Mouse (Mus musculus): ENCODE measurements around the gene Olfr284. TPM values are rescaled to one million over a fixed set of nuclear protein-coding genes. Genes with fewer than 3 reads are reported as not detected.

Gene Olfr284
- polyA plus RNA-seq, 1 experiment from 2014 or later = not detected

DNA sequence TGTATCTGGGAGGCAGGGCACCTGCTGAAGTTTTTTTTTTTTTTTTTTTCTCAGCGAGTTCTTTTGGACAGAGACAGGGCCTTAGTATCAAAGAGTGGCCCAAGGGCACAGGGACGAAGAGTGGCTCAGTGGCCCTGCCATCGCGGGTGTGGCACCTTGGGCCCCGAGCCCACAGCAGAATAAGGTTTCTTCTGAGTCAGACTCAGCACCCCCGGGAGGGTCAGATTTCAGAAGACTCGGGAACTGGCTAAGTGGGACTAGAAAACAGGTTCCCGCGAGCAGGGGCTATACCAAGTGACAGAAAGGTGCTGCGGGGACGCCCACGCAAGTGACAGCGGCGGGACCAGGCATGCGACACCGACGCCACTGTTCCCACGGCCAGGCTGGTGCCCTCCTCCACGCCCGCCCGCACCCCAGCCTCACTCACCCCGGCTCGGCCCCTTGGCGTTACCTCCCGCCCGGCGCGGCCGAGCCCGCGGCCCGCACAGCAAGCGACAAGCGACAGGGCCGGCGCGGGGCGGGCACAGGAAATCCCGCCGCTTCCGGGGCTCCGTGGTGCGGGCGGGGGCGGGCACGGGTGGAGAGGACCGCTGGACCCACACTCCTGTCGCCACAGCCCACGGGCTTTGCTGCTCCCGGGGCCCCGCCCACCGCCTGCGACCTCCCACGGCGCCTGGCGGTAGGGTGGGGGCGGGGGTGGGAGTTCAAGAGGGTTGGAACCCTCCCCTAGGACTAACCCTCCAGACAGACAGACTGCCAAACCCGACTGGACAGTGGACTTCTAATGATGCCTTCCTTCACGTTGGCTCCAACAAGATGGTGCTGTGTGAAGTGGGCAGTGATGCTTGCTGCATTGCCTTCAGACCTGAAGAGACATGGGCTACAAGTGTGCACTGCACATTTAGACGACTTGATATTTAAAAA is 44.9 kb downstream of the Olfr284 start, which contains the start of gene Zfp641:
Gene Zfp641, minus strand, starts transcription at position 534 of the 924 bp plus-strand sequence.
- 2% methylated on average over 51 of the region's 60 CpGs for WGBS
- Histone ChIP-seq H3K4me2 (peak within 1 kb of the TSS; percentile 93), H3K27ac (ENCODE audit: low read depth) (no peak within 1 kb of the TSS), H3K4me1 (ENCODE audit: insufficient read depth) (peaks cover 3% of the 10 kb centered on the region; the same call in 1 of the 2 replicates), H3K9me3 (ENCODE audit: low read depth, low read length) (no peaks in the 10 kb centered on the region; the same call in 1 of the 2 replicates), H3K36me3 (ENCODE audit: insufficient read depth) (no peaks in the 10 kb centered on the region), H3K9ac (peak within 1 kb of the TSS; percentile 68), H3K27me3 (ENCODE audit: insufficient read depth, low read length) (no peaks in the 10 kb centered on the region), H3K4me3 (ENCODE audit: low read depth, low read length) (peak within 1 kb of the TSS; percentile 60)
- DNase-seq = peak; percentile 48
- no peak for TF ChIP-seq CTCF (IDR thresholded peaks at IDR 0.05; ENCODE audit: low read depth)
- ATAC-seq (ENCODE audit: insufficient read depth) = peak; percentile 68

DNA sequence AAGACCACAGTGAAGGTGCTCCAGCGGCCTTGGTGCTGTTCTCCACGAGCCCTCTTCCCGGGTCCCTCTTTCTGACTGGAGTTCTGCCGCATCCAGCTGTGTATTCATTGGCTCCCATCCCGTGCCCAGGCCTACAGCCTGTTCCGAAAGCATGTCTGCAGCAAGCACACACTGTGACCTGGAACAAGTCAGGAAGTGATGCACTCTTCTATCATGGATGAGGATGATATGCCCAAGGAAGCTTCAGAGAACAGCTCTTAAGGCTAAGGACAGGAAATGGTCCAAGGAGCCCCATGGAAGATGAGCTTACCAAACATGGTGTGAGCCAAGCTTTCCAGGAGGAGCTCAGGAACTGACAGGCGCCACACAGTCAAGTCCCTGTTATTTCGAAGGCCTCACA is 47.1 kb downstream of the Olfr284 start:
- Histone ChIP-seq H3K9me3 (ENCODE audit: low read depth, low read length) (no peaks in the 10 kb centered on the region), H3K27ac (ENCODE audit: low read depth) (no peak overlapping the region), H3K36me3 (ENCODE audit: insufficient read depth) (no peaks in the 10 kb centered on the region), H3K4me2 (no peak overlapping the region), H3K27me3 (ENCODE audit: insufficient read depth, low read length) (no peaks in the 10 kb centered on the region), H3K4me3 (ENCODE audit: low read depth, low read length) (no peak overlapping the region), H3K9ac (no peak overlapping the region), H3K4me1 (ENCODE audit: insufficient read depth) (peaks cover 3% of the 10 kb centered on the region; the same call in 1 of the 2 replicates)
- ATAC-seq (ENCODE audit: insufficient read depth) (no peak), DNase-seq (no peak)
- WGBS = 87% methylated on average over 8 of the region's 8 CpGs
- TF ChIP-seq CTCF (IDR thresholded peaks at IDR 0.05; ENCODE audit: low read depth) = no peak

Other genes with a start within 250 kb of the Olfr284 start
- 25.3 and 26.2 TPM in 2 replicates for gene Pfkm, start 248.4 kb downstream of the Olfr284 start, polyA plus RNA-seq (2014; fragmentation: Nextera tagmentation; extraction: Ambion mirVana)
- gene Senp1, start 247.2 kb downstream of the Olfr284 start, polyA plus RNA-seq (2014; fragmentation: Nextera tagmentation; extraction: Ambion mirVana) = 37.8 and 38.0 TPM in 2 replicates
- 47.4 and 48.7 TPM in 2 replicates for gene Asb8, start 175.4 kb downstream of the Olfr284 start, polyA plus RNA-seq (2014; fragmentation: Nextera tagmentation; extraction: Ambion mirVana)
- gene Ccdc184, start 173.8 kb downstream of the Olfr284 start, polyA plus RNA-seq (2014; fragmentation: Nextera tagmentation; extraction: Ambion mirVana) = 0.14 TPM in 1 of 2 replicates, not detected in the other
- not detected in 2 replicates for gene Olfr288, start 145.4 kb downstream of the Olfr284 start, polyA plus RNA-seq (2014; fragmentation: Nextera tagmentation; extraction: Ambion mirVana)
- not detected in 2 replicates for gene Gm44579, start 120.0 kb downstream of the Olfr284 start, polyA plus RNA-seq (2014; fragmentation: Nextera tagmentation; extraction: Ambion mirVana)
- gene Olfr287, start 119.9 kb downstream of the Olfr284 start, polyA plus RNA-seq (2014; fragmentation: Nextera tagmentation; extraction: Ambion mirVana) = not detected in 2 replicates
- gene Olfr286, start 106.5 kb downstream of the Olfr284 start, polyA plus RNA-seq (2014; fragmentation: Nextera tagmentation; extraction: Ambion mirVana) = not detected in 2 replicates
- not detected in 2 replicates for gene H1fnt, start 83.7 kb downstream of the Olfr284 start, polyA plus RNA-seq (2014; fragmentation: Nextera tagmentation; extraction: Ambion mirVana)
- gene Zfp641, start 44.8 kb downstream of the Olfr284 start, polyA plus RNA-seq (2014; fragmentation: Nextera tagmentation; extraction: Ambion mirVana) = 0.54 and 0.63 TPM in 2 replicates
- gene Olfr285, start 23.6 kb downstream of the Olfr284 start, polyA plus RNA-seq (2014; fragmentation: Nextera tagmentation; extraction: Ambion mirVana) = not detected in 2 replicates
- not detected in 2 replicates for gene Olfr283, start 40.0 kb upstream of the Olfr284 start, polyA plus RNA-seq (2014; fragmentation: Nextera tagmentation; extraction: Ambion mirVana)
- gene Olfr282, start 90.2 kb upstream of the Olfr284 start, polyA plus RNA-seq (2014; fragmentation: Nextera tagmentation; extraction: Ambion mirVana) = not detected in 2 replicates
- gene Olfr281, start 111.6 kb upstream of the Olfr284 start, polyA plus RNA-seq (2014; fragmentation: Nextera tagmentation; extraction: Ambion mirVana) = not detected in 2 replicates
- gene OR5BS1P, start 128.9 kb upstream of the Olfr284 start, polyA plus RNA-seq (2014; fragmentation: Nextera tagmentation; extraction: Ambion mirVana) = not detected in 2 replicates
- 0.50 and 0.68 TPM in 2 replicates for gene Lalba, start 141.7 kb upstream of the Olfr284 start, polyA plus RNA-seq (2014; fragmentation: Nextera tagmentation; extraction: Ambion mirVana)
- gene Olfr279, start 151.4 kb upstream of the Olfr284 start, polyA plus RNA-seq (2014; fragmentation: Nextera tagmentation; extraction: Ambion mirVana) = not detected in 2 replicates
- gene Kansl2, start 193.3 kb upstream of the Olfr284 start, polyA plus RNA-seq (2014; fragmentation: Nextera tagmentation; extraction: Ambion mirVana) = 113 and 121 TPM in 2 replicates
- gene Ccnt1, start 229.9 kb upstream of the Olfr284 start, polyA plus RNA-seq (2014; fragmentation: Nextera tagmentation; extraction: Ambion mirVana) = 57.7 and 58.5 TPM in 2 replicates
- 0.50 TPM in 1 of 2 replicates, not detected in the other for gene 4930415O20Rik, start 230.0 kb upstream of the Olfr284 start, polyA plus RNA-seq (2014; fragmentation: Nextera tagmentation; extraction: Ambion mirVana)

Data from lung, embryonic 14.5 days (tissue).